Mouse (Mus musculus): ENCODE data around the gene Kcne1l.
A peak's percentile ranks its signal among the peaks of the same experiment; 100 is the strongest.

Gene Kcne1l

GRCm38 (mm10) chrX:142305869-142306581 lies at the start of gene Kcne1l:
TSS of gene Kcne1l (minus strand) at chrX:142306294.
- no peak for DNase-seq (ENCODE audit: low spot score in 2 of 2)

DNA sequence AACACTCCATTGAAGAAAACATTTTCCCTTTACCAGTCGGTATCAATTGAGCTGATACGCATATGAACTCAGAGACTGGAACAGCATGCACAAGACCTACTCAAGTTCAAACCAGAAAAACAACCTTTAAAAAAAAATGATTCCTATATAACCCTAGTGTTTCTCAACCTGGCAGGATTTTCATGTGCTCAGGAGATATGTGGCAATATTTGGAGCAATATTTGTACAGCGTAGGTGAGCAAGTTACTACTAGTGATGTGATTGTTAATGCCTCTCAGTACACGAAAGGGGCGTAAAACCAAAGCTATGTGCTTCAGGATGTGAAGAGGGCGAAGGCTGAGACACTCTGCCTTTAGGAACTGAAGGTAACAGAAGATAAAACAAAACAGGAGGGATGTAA lies 30.1 kb upstream of the Kcne1l start:
- no peak for DNase-seq (ENCODE audit: low spot score in 2 of 2)

DNA sequence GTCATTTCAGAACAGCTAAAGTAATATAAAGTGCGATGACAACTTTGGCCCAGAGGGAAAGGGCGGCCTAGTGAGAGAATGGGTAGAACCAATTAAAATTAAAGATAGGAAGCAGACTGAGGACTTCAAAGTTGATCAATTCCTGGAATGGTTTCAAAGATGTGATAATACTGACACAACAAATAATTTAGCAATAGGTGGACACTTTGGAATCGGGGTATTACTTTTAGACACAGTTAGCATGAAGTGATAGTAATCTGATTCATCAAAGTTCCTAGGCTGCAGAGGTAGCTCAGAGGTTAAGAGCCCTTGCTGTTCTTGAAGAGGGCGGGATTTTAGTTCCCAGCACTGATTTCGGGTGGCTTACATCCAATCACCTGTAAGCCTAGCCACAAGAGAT lies 29.4 kb upstream of the Kcne1l start:
- DNase-seq (ENCODE audit: low spot score in 2 of 2), result no peak

DNA sequence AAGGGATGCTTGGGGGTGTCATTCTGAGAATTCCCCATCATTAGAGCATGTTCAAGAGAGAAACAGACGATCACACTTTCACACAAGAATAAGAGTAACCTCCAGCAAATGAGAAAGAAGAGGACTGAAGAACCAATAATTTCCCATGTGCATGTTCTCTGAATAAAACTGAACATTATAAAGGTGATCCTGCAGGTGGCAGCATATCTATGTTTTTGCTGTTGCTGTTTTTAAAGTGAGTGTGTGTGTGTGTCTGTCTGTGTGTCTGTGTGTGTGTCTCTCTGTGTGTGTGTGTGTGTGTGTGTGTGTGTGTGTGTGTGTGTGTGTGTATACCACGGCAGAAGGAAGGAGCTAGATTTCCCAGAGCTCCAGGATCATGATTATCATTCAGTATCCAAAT lies 19.7 kb upstream of the Kcne1l start:
- peak in 1 of 2 experiments; percentile 5 for DNase-seq (ENCODE audit: low spot score in 2 of 2)

GRCm38 (mm10) chrX:142316106-142316505 lies 10.0 kb upstream of the Kcne1l start:
- no peak for DNase-seq (ENCODE audit: low spot score in 2 of 2)

- no peak for DNase-seq (ENCODE audit: low spot score in 2 of 2)
Measured at GRCm38 (mm10) chrX:142315270-142315669, 9.2 kb upstream of the Kcne1l start.

DNA sequence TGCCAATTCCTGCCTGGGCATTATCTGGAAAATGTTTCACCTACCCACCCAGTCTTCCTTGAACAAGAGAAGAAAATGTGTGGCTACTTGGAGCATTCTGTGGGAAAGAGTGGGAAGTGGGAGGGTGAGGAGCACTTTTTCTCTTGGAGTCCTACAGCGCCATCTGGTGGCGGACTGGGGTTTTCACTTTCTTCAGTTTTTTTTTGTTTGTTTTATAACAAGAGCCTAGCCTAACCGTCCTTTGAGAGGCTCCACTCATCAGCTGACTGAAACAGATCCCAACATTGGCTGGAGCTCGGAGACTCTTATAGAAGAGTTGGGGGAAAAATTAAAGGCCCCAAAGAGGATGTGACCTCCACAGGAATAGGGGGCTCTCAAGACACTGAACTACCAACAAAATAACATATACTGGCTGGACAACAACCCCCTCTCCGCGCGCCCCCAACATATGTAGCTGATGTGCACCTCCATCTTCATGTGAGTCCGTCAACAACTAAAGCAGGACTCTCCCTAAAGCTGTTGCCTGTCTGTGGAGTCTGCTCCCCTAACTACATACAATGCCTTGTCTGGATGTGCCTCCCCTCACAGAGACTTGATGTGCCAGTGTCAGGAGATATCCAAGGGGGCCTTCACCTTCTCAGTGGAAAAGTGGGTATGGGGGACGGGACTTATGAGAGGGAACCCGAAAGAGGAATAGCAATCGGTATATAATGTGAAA lies 8.4 kb upstream of the Kcne1l start:
- peak in 1 of 2 experiments; percentile 22 for DNase-seq (ENCODE audit: low spot score in 2 of 2)

- DNase-seq (ENCODE audit: low spot score in 2 of 2), result no peak
Measured at GRCm38 (mm10) chrX:142310431-142310830, 4.3 kb upstream of the Kcne1l start.

GRCm38 (mm10) chrX:142305010-142305868 lies 855 bp downstream of the Kcne1l start:
- DNase-seq (ENCODE audit: low spot score in 2 of 2), result no peak

- no peak for DNase-seq (ENCODE audit: low spot score in 2 of 2)
Measured at GRCm38 (mm10) chrX:142304592-142304991, 1.5 kb downstream of the Kcne1l start.

DNA sequence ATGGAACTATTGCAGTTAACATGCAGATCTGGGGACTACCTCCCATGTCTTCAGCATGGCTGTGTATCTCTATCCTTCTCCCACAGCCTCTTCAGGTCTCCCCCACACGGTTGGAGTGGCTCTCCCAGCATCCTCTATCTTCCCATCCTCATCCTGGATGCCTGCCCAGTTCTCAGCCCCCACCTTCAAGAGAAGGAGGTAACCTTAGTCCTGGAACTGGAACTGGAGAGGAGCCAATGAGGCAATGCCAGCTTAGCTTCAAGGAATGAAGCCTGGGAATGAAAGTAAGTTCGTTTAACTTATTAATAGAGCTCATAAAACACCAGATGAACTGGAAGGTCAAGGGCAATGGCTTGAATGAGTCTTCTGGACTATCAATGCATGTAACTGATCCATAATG lies 2.6 kb downstream of the Kcne1l start:
- no peak for DNase-seq (ENCODE audit: low spot score in 2 of 2)

GRCm38 (mm10) chrX:142285905-142286304 lies 20.2 kb downstream of the Kcne1l start:
- DNase-seq (ENCODE audit: low spot score in 2 of 2), result no peak

GRCm38 (mm10) chrX:142276573-142276972 lies 29.5 kb downstream of the Kcne1l start:
- DNase-seq (ENCODE audit: low spot score in 2 of 2), result no peak

DNA sequence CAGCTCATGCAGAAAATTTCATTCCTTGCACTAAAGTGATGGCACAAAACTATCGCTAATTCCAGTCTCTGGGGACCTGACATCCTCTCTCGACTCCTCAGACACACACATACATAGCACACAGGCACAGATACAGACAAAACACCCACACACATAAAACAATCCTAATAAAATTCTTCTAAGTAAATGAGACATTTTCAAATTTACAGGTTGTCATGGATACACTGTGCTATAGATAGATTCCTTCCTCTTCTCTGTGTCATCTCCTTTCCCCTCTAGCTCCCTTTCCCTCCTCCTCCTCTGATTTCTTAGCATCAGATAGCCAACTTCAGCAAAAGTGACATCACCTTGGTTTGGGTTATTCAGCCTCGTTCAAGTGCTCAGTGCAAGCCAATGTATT lies 30.1 kb downstream of the Kcne1l start:
- DNase-seq (ENCODE audit: low spot score in 2 of 2), result no peak

Data from thymus, postnatal 10 days (tissue).